Mouse (Mus musculus) Muller cell, postnatal 12 days (primary cell): Measurements from ENCODE around the gene Mxd1.

ENCODE experiments used
- DNase-seq: peaks from one replicate; pipeline ENCODE4 v3.0.0-alpha.2; 2015; ENCODE audit errors: inconsistent ontology term

Gene Mxd1

DNA sequence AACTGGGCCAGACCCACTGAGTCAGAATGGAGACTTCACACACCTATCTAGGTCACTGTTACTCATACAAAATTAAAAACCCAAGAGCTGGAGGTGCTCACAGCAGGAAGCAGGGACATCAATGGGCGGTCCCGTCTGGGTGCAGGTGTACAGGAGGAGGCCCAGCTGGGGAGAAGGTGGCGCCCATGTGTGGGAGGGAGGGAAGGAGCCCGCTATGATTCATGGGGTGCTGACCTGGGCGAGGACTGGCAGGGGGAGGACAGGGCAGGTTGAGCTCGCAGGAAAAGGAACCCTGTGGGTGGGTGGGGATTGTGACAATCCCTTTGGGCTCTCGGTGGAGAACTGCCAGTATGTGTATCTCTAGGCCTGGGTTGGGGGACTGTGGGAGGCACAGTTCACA is 63.7 kb downstream of the Mxd1 start:
- no peak for DNase-seq

GRCm38 (mm10) chr6:86599951-86600414 is 69.0 kb downstream of the Mxd1 start:
- peak; percentile 72 for DNase-seq

DNA sequence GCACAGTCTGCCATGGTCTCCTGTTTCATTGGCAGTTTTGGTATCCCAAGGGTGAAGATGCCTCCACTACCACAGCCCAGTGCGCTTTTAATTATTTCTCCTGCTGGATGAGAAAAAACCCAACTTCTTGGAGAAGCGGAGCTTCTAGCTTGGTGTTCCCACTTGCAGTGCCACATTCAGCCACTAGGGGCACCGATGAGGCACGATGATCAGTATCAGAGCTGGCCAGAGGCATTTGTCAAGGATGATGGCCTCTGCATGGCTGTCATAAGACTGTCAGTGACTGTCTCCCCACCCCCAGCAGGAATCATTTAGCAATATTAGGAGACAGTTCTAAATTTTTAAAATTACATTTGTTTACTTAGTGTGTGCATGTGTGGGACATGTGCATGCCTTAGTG is 69.8 kb downstream of the Mxd1 start:
- DNase-seq, result no peak

- no peak for DNase-seq
Measured at GRCm38 (mm10) chr6:86598742-86599193, 70.2 kb downstream of the Mxd1 start.
